Mouse (Mus musculus): ENCODE measurements at regions not wholly inside any gene's neighbourhood (a gene's known extent, or its start where the extent isn't known, plus 50 kb on each side); places are given as distances from the start of the nearest gene placed in this dataset.

- no peaks in the 10 kb centered on the region for H3K9me3 ChIP-seq (replicated peaks; ENCODE audit: insufficient read depth, low read length)
- H3K4me1 ChIP-seq (ENCODE audit: control insufficient read depth in 1 of 2, insufficient read depth in 2 of 2, low read length in 2 of 2): no peaks in the 10 kb centered on the region
- no peaks in the 10 kb centered on the region for H3K79me2 ChIP-seq (ENCODE audit: control insufficient read depth, insufficient read depth, low read length, poor library complexity)
- no peak for DNase-seq (ENCODE audit: low read depth, low spot score)
- H3K27me3 ChIP-seq (ENCODE audit: control insufficient read depth in 1 of 2, insufficient read depth in 2 of 2, low read length in 2 of 2): peaks cover 0 to 3% of the 10 kb centered on the region in 2 experiments; a peak in 1 of 4 replicates
- H3K9ac ChIP-seq (ENCODE audit: control insufficient read depth, low read depth, low read length, poor library complexity, severe bottlenecking): no peak overlapping the region
- H3K4me3 ChIP-seq (ENCODE audit: control insufficient read depth in 1 of 2, insufficient read depth in 1 of 2, low read depth in 2 of 2, low read length in 2 of 2): no peak overlapping the region
- TF ChIP-seq ELF1 (IDR thresholded peaks at IDR 0.05; ENCODE audit: low read depth, low read length): no peak
- no peak for TF ChIP-seq MAFK (IDR thresholded peaks at IDR 0.05; ENCODE audit: borderline replicate concordance, low read depth, low read length)
- TF ChIP-seq MAX (IDR thresholded peaks at IDR 0.05; ENCODE audit: low read length): no peak
- TF ChIP-seq GABPA (IDR thresholded peaks at IDR 0.05; ENCODE audit: low read depth, low read length): no peak
- TF ChIP-seq EP300 (IDR thresholded peaks at IDR 0.05; ENCODE audit: low read depth in 1 of 2, low read length in 2 of 2): no peak
- TF ChIP-seq CHD1 (IDR thresholded peaks at IDR 0.05; ENCODE audit: low read depth, low read length): no peak
- TF ChIP-seq ZC3H11A (IDR thresholded peaks at IDR 0.05; ENCODE audit: low read depth, low read length): no peak
- TF ChIP-seq MEF2A (IDR thresholded peaks at IDR 0.05; ENCODE audit: extremely low read depth, insufficient replicate concordance, low read depth, low read length, poor library complexity, severe bottlenecking): no peak
- TF ChIP-seq JUND (IDR thresholded peaks at IDR 0.05; ENCODE audit: low read depth, low read length): no peak
- TF ChIP-seq ZKSCAN1 (IDR thresholded peaks at IDR 0.05; ENCODE audit: low read depth, low read length): no peak
- TF ChIP-seq ETS1 (IDR thresholded peaks at IDR 0.05; ENCODE audit: low read depth, low read length): no peak
- no peak for TF ChIP-seq CHD2 (IDR thresholded peaks at IDR 0.05; ENCODE audit: low read length)
- TF ChIP-seq ZMIZ1 (IDR thresholded peaks at IDR 0.05; ENCODE audit: low read depth, low read length): no peak
- no peak for TF ChIP-seq TAL1 (IDR thresholded peaks at IDR 0.05; ENCODE audit: low read length)
- TF ChIP-seq USF2 (IDR thresholded peaks at IDR 0.05; ENCODE audit: borderline replicate concordance in 1 of 2, insufficient read depth in 1 of 2, low read depth in 1 of 2, low read length in 2 of 2): no peak
- TF ChIP-seq RAD21 (IDR thresholded peaks at IDR 0.05; ENCODE audit: low read depth, low read length): no peak
- TF ChIP-seq E2F4 (IDR thresholded peaks at IDR 0.05; ENCODE audit: borderline replicate concordance, low read depth, low read length): no peak
- H3K36me3 ChIP-seq (ENCODE audit: control insufficient read depth in 1 of 2, insufficient read depth in 2 of 2, low read length in 2 of 2): no peaks in the 10 kb centered on the region
- H3K27ac ChIP-seq (ENCODE audit: control insufficient read depth, low read depth, low read length): no peak overlapping the region
These were observed 54.2 kb upstream of the Arid2 start for GRCm38 (mm10) chr15:96233113-96233512.

GRCm38 (mm10) chr15:96234783-96235182 is 52.5 kb upstream of the Arid2 start:
- Histone ChIP-seq H3K27ac (ENCODE audit: control insufficient read depth, low read depth, low read length) (no peak overlapping the region), H3K4me1 (ENCODE audit: control insufficient read depth in 1 of 2, insufficient read depth in 2 of 2, low read length in 2 of 2) (peaks cover 0 to 3% of the 10 kb centered on the region in 2 experiments; a peak in 1 of 4 replicates), H3K9ac (ENCODE audit: control insufficient read depth, low read depth, low read length, poor library complexity, severe bottlenecking) (no peak overlapping the region), H3K4me3 (ENCODE audit: control insufficient read depth in 1 of 2, insufficient read depth in 1 of 2, low read depth in 2 of 2, low read length in 2 of 2) (no peak overlapping the region), H3K36me3 (ENCODE audit: control insufficient read depth in 1 of 2, insufficient read depth in 2 of 2, low read length in 2 of 2) (no peaks in the 10 kb centered on the region), H3K27me3 (ENCODE audit: control insufficient read depth in 1 of 2, insufficient read depth in 2 of 2, low read length in 2 of 2) (peaks cover 0 to 3% of the 10 kb centered on the region in 2 experiments; a peak in 1 of 4 replicates), H3K79me2 (ENCODE audit: control insufficient read depth, insufficient read depth, low read length, poor library complexity) (no peaks in the 10 kb centered on the region), H3K9me3 (replicated peaks; ENCODE audit: insufficient read depth, low read length) (no peaks in the 10 kb centered on the region)
- no peak for DNase-seq (ENCODE audit: low read depth, low spot score)
- TF ChIP-seq GATA1 (IDR thresholded peaks at IDR 0.05; ENCODE audit: low read depth, low read length) (no peak), RCOR1 (IDR thresholded peaks at IDR 0.05; ENCODE audit: low read depth, low read length) (no peak)

Measured in MEL (cell line).